Mouse (Mus musculus): ENCODE data around the gene H2-M9.

Gene H2-M9

DNA sequence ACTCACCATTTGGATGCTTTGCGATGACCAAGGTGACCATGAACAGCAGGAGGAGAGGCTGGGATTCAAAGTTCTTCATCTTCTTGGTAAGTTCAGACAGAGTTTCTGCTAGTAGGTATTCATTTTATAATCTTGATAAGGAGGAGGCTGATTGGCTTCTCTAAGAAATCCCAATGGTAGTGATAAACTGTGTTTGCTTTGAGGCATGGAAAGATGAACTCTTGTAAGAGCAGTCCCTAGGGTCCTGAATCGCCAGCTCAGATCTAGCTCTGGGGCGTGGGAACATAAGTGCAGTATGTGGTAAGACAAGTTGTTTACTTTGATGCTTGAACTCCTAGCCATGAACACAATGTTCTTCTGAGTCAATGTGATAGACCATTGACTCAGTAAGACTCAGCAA lies at the start of gene H2-M9:
TSS of gene H2-M9 (minus strand) at position 101 of the 400 bp plus-strand sequence.
- in situ Hi-C loops (cut with MseI, MboI) = no loop called here

DNA sequence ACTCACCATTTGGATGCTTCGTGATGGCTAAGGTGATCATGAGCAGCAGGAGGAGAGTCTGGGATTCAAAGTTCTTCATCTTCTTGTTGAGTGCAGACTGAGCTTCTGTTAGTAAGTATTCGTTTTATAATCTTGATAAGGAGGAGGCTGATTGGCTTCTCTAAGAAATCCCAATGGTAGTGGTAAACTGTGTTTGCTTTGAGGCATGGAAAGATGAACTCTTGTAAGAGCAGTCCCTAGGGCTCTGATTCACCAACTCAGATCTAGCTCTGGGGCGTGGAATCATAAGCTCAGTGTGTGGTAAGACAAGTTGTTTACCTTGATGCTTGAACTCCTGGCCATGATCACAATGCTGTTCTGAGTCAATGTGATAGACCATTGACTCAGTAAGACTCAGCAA lies 29.7 kb upstream of the H2-M9 start, which contains the start of gene H2-M1:
TSS of gene H2-M1 (minus strand) at position 101 of the 400 bp plus-strand sequence.
- in situ Hi-C loops (cut with MseI, MboI) = no loop called here
